Mouse (Mus musculus): ENCODE measurements around the gene G430095P16Rik. TPM values are rescaled to one million over a fixed set of nuclear protein-coding genes. Genes with fewer than 3 reads are reported as not detected.

G430095P16Rik gene
- polyA plus RNA-seq, 1 experiment, result 9.4 TPM

DNA sequence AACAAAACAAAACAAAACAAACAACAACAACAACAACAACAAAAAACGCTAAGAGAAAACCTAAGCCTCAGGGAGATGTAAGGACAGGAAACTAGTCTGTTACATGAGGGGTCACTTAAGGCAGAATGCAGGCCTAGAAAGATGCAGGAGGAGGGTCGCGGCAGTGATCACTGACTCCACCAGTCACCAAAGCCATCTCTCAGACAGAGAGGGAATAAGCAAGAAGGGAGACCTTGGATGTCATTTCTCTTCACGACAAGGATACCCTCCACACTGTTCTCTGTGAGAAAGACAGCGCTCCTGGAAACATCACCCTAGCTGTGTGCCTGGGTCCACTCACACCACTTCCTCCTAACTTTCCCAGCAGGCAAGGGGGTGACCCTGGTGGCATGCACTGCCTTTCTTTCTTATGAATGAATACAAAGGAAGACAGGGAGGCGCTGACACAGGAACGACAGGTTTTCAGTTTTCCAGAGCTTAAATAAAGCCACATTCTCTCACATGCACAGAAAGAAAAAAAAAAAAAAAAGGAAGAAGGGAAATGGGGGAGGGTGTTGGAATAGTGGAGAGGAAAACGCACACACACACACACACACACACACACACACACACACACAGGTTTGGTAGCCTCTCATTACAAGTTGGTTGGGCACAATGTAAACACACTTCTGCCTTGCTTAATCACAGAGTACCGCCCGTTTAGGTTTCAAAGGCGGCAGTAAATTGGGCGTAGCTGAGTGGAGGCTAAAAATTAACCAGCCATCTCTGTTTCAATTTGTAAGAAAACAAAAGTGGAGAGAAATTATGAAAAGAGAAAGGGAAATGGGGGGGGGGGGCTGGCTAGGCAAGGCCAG lies 47.5 kb downstream of the G430095P16Rik start:
- peaks cover 45% of the 10 kb centered on the region for H3K79me2 ChIP-seq (ENCODE audit: control insufficient read depth, insufficient read depth)
- no peak overlapping the region for H3K4me2 ChIP-seq (ENCODE audit: low read depth)
- H3K36me3 ChIP-seq (ENCODE audit: control insufficient read depth, insufficient read depth), result peaks cover 10% of the 10 kb centered on the region
- TF ChIP-seq CEBPB (IDR thresholded peaks at IDR 0.05; ENCODE audit: insufficient read depth, poor library complexity, severe bottlenecking) (no peak), TCF3 (IDR thresholded peaks at IDR 0.05; ENCODE audit: insufficient read length, low read depth) (no peak), E2F4 (IDR thresholded peaks at IDR 0.05; ENCODE audit: insufficient read depth) (no peak), POLR2A (IDR thresholded peaks at IDR 0.05; ENCODE audit: insufficient read length, low read depth) (no peak), MYOG (IDR thresholded peaks at IDR 0.05; ENCODE audit: control insufficient read depth in 1 of 3, insufficient read depth in 1 of 3, insufficient read length in 2 of 3, low read depth in 2 of 3) (no peak), POLR2AphosphoS2 (IDR thresholded peaks at IDR 0.05; ENCODE audit: insufficient read length, low read depth) (no peak), USF1 (IDR thresholded peaks at IDR 0.05; ENCODE audit: low read depth) (no peak)
- no peak overlapping the region for H3ac ChIP-seq (ENCODE audit: control insufficient read depth, insufficient read length)
- H3K4me3 ChIP-seq, result no peak overlapping the region
- H3K27me3 ChIP-seq (ENCODE audit: control insufficient read depth, insufficient read depth, insufficient read length), result no peaks in the 10 kb centered on the region

GRCm38 (mm10) chr8:84771000-84771687 lies 48.3 kb downstream of the G430095P16Rik start:
- H3K4me3 ChIP-seq, result no peak overlapping the region
- no peaks in the 10 kb centered on the region for H3K27me3 ChIP-seq (ENCODE audit: control insufficient read depth, insufficient read depth, insufficient read length)
- peaks cover 10% of the 10 kb centered on the region for H3K36me3 ChIP-seq (ENCODE audit: control insufficient read depth, insufficient read depth)
- TF ChIP-seq REST (IDR thresholded peaks at IDR 0.05; ENCODE audit: insufficient read depth, insufficient read length) (no peak), CEBPB (IDR thresholded peaks at IDR 0.05; ENCODE audit: insufficient read depth, poor library complexity, severe bottlenecking) (no peak), TCF3 (IDR thresholded peaks at IDR 0.05; ENCODE audit: insufficient read length, low read depth) (no peak), SRF (IDR thresholded peaks at IDR 0.05; ENCODE audit: control insufficient read depth, insufficient read length, low read depth) (no peak), POLR2AphosphoS2 (IDR thresholded peaks at IDR 0.05; ENCODE audit: insufficient read length, low read depth) (no peak), MYOG (IDR thresholded peaks at IDR 0.05; ENCODE audit: control insufficient read depth in 1 of 3, insufficient read depth in 1 of 3, insufficient read length in 2 of 3, low read depth in 2 of 3) (no peak), TCF12 (IDR thresholded peaks at IDR 0.05; ENCODE audit: insufficient read depth, poor library complexity, severe bottlenecking) (no peak), MAX (IDR thresholded peaks at IDR 0.05; ENCODE audit: low read depth) (no peak), MYOD1 (IDR thresholded peaks at IDR 0.05; ENCODE audit: control insufficient read depth in 1 of 3, insufficient read length in 2 of 3, low read depth in 2 of 3) (no peak), USF1 (IDR thresholded peaks at IDR 0.05; ENCODE audit: low read depth) (no peak), POLR2A (IDR thresholded peaks at IDR 0.05; ENCODE audit: insufficient read length, low read depth) (no peak), E2F4 (IDR thresholded peaks at IDR 0.05; ENCODE audit: insufficient read depth) (no peak)
- no peak overlapping the region for H3K4me2 ChIP-seq (ENCODE audit: low read depth)
- H3ac ChIP-seq (ENCODE audit: control insufficient read depth, insufficient read length), result no peak overlapping the region
- H3K79me2 ChIP-seq (ENCODE audit: control insufficient read depth, insufficient read depth), result peaks cover 45% of the 10 kb centered on the region

DNA sequence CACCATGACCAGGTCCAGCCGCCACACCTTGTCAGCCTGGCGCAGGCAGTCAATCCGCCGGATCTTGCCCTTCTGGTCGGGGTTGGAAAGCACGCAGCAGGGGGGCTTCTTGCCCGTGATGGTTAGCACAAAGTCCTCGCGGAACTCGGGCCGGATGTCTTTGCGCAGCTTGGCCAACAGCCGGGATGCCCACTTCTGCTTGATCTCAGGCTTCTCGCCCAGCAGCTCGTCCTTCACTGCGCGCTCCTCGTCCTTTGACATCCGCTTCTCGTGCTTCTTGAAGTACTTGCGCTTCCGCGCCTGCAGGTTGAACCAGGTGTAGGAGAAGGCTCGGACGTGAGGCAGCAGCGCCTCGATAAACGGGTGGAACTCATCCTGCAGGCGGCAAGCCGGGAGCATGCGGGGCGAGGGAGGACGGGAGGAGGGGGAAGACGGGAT lies 49.2 kb downstream of the G430095P16Rik start:
- H3K4me2 ChIP-seq (ENCODE audit: low read depth), result no peak overlapping the region
- H3ac ChIP-seq (ENCODE audit: control insufficient read depth, insufficient read length), result no peak overlapping the region
- no peak overlapping the region for H3K4me3 ChIP-seq
- TF ChIP-seq SRF (IDR thresholded peaks at IDR 0.05; ENCODE audit: control insufficient read depth, insufficient read length, low read depth) (no peak), CEBPB (IDR thresholded peaks at IDR 0.05; ENCODE audit: insufficient read depth, poor library complexity, severe bottlenecking) (no peak), MYOG (IDR thresholded peaks at IDR 0.05; ENCODE audit: control insufficient read depth in 1 of 3, insufficient read depth in 1 of 3, insufficient read length in 2 of 3, low read depth in 2 of 3) (no peak), POLR2AphosphoS2 (IDR thresholded peaks at IDR 0.05; ENCODE audit: insufficient read length, low read depth) (no peak), USF1 (IDR thresholded peaks at IDR 0.05; ENCODE audit: low read depth) (no peak), E2F4 (IDR thresholded peaks at IDR 0.05; ENCODE audit: insufficient read depth) (no peak), REST (IDR thresholded peaks at IDR 0.05; ENCODE audit: insufficient read depth, insufficient read length) (no peak), TCF3 (IDR thresholded peaks at IDR 0.05; ENCODE audit: insufficient read length, low read depth) (no peak), MAX (IDR thresholded peaks at IDR 0.05; ENCODE audit: low read depth) (no peak), MYOD1 (IDR thresholded peaks at IDR 0.05; ENCODE audit: control insufficient read depth in 1 of 3, insufficient read length in 2 of 3, low read depth in 2 of 3) (no peak), TCF12 (IDR thresholded peaks at IDR 0.05; ENCODE audit: insufficient read depth, poor library complexity, severe bottlenecking) (no peak), POLR2A (IDR thresholded peaks at IDR 0.05; ENCODE audit: insufficient read length, low read depth) (no peak)
- H3K27me3 ChIP-seq (ENCODE audit: control insufficient read depth, insufficient read depth, insufficient read length), result no peaks in the 10 kb centered on the region
- H3K36me3 ChIP-seq (ENCODE audit: control insufficient read depth, insufficient read depth), result peaks cover 10% of the 10 kb centered on the region
- peaks cover 53% of the 10 kb centered on the region for H3K79me2 ChIP-seq (ENCODE audit: control insufficient read depth, insufficient read depth)

DNA sequence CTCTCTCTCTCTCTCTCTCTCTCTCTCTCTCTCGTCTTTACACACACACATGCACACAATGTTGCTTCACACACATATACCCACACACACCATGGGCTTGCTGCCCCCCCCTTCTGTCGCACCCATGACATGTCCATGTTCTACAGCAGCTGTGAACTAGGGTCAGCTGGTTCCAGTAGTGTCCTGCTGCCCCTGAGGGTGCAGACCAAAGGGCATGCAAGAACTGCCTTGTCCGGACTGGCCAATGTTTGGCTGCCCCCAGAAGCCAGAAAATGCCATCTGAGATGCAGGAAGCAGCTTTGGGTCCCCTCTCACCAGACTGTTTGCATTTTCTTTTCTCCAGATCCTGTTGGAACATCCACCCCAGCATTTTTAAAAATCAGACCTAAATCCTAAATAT lies 49.8 kb downstream of the G430095P16Rik start:
- Histone ChIP-seq H3K79me2 (ENCODE audit: control insufficient read depth, insufficient read depth) (peaks cover 60% of the 10 kb centered on the region), H3K27me3 (ENCODE audit: control insufficient read depth, insufficient read depth, insufficient read length) (no peaks in the 10 kb centered on the region), H3K36me3 (ENCODE audit: control insufficient read depth, insufficient read depth) (peaks cover 8% of the 10 kb centered on the region), H3K4me3 (no peak overlapping the region), H3ac (ENCODE audit: control insufficient read depth, insufficient read length) (no peak overlapping the region), H3K4me2 (ENCODE audit: low read depth) (peak overlapping the region; percentile 81)
- no peak for TF ChIP-seq CEBPB (IDR thresholded peaks at IDR 0.05; ENCODE audit: insufficient read depth, poor library complexity, severe bottlenecking)
- no peak for TF ChIP-seq POLR2A (IDR thresholded peaks at IDR 0.05; ENCODE audit: insufficient read length, low read depth)
- peak in 1 of 3 experiments; percentile 18 for TF ChIP-seq MYOG (IDR thresholded peaks at IDR 0.05; ENCODE audit: control insufficient read depth in 1 of 3, insufficient read depth in 1 of 3, insufficient read length in 2 of 3, low read depth in 2 of 3)
- TF ChIP-seq MYOD1 (IDR thresholded peaks at IDR 0.05; ENCODE audit: control insufficient read depth in 1 of 3, insufficient read length in 2 of 3, low read depth in 2 of 3), result peak in 1 of 3 experiments; percentile 7
- no peak for TF ChIP-seq REST (IDR thresholded peaks at IDR 0.05; ENCODE audit: insufficient read depth, insufficient read length)
- TF ChIP-seq USF1 (IDR thresholded peaks at IDR 0.05; ENCODE audit: low read depth), result no peak
- no peak for TF ChIP-seq TCF12 (IDR thresholded peaks at IDR 0.05; ENCODE audit: insufficient read depth, poor library complexity, severe bottlenecking)
- TF ChIP-seq SRF (IDR thresholded peaks at IDR 0.05; ENCODE audit: control insufficient read depth, insufficient read length, low read depth), result no peak
- no peak for TF ChIP-seq MAX (IDR thresholded peaks at IDR 0.05; ENCODE audit: low read depth)
- no peak for TF ChIP-seq E2F4 (IDR thresholded peaks at IDR 0.05; ENCODE audit: insufficient read depth)
- no peak for TF ChIP-seq TCF3 (IDR thresholded peaks at IDR 0.05; ENCODE audit: insufficient read length, low read depth)
- TF ChIP-seq POLR2AphosphoS2 (IDR thresholded peaks at IDR 0.05; ENCODE audit: insufficient read length, low read depth), result no peak

All from myocyte (in vitro differentiated cells).